Mouse (Mus musculus) hindbrain, embryonic 11.5 days (tissue): Measurements from ENCODE around the gene Slc46a2. TPM values are rescaled to one million over a fixed set of nuclear protein-coding genes. Genes with fewer than 3 reads are reported as not detected.

Source experiments
- ATAC-seq: fragments of 200-750 bp; cut with Nextera tagmentation; 2 replicates; pipeline ENCODE4 v1.8.0; 2017; ENCODE audit warnings: mild to moderate bottlenecking, moderate TSS enrichment, moderate library complexity; ENCODE audit not compliant: low FRiP score
- DNase-seq: peaks from one replicate; pipeline ENCODE4 v3.0.0-alpha.2; 2015; ENCODE audit warnings: low spot score
- H3K27ac ChIP-seq: fragments of 300-500 bp; sonication (generic); 2 replicates; pipeline ENCODE4 v1.5.1; 2014; ENCODE audit warnings: mild to moderate bottlenecking, low read depth, low read length
- H3K27me3 ChIP-seq: fragments of 300-500 bp; sonication (generic); 2 replicates; pipeline ENCODE4 v1.6.1; 2014; ENCODE audit warnings: mild to moderate bottlenecking, low read length, moderate library complexity, mixed read lengths; ENCODE audit not compliant: control insufficient read depth, insufficient read depth
- H3K36me3 ChIP-seq: fragments of 300-500 bp; sonication (generic); 2 replicates; pipeline ENCODE4 v1.6.1; 2014; ENCODE audit warnings: mild to moderate bottlenecking, low read length, moderate library complexity, mixed read lengths; ENCODE audit not compliant: control insufficient read depth, insufficient read depth
- H3K4me1 ChIP-seq: fragments of 300-500 bp; sonication (generic); replicated peaks from 2 replicates; pipeline ENCODE4 v1.6.1; 2014; ENCODE audit warnings: low read length, mixed read lengths; ENCODE audit not compliant: control insufficient read depth, insufficient read depth
- H3K4me2 ChIP-seq: fragments of 300-500 bp; sonication (generic); replicated peaks from 2 replicates; pipeline ENCODE4 v1.6.1; 2014; ENCODE audit warnings: mild to moderate bottlenecking, low read depth, low read length
- H3K4me3 ChIP-seq: fragments of 300-500 bp; sonication (generic); 2 replicates; pipeline ENCODE4 v1.5.1; 2014; ENCODE audit warnings: low read depth, low read length
- H3K9ac ChIP-seq: fragments of 300-500 bp; sonication (generic); 2 replicates; pipeline ENCODE4 v1.6.1; 2014; ENCODE audit warnings: low read depth, low read length
- H3K9me3 ChIP-seq: fragments of 300-500 bp; sonication (generic); 2 replicates; pipeline ENCODE4 v1.6.1; 2016; ENCODE audit warnings: low read length; ENCODE audit not compliant: control insufficient read depth
- WGBS: fragments of 180-500 bp; shearing (Covaris S2); extraction: QIAGEN DNeasy Blood & Tissue Kit; methylation state at CpG from one replicate; pipeline ENCODE4 v1.1.7; 2014; 5-methylcytosine and 5-hydroxymethylcytosine counted together
- polyA plus RNA-seq: library from polyadenylated mRNA; unstranded; fragments of >200 nt; fragmentation: Nextera tagmentation; extraction: Ambion mirVana; gene quantifications from 2 replicates; pipeline ENCODE4 v1.2.1, GENCODE M21; 2014

Gene Slc46a2
- polyA plus RNA-seq, 1 experiment from 2014 or later, result not detected

DNA sequence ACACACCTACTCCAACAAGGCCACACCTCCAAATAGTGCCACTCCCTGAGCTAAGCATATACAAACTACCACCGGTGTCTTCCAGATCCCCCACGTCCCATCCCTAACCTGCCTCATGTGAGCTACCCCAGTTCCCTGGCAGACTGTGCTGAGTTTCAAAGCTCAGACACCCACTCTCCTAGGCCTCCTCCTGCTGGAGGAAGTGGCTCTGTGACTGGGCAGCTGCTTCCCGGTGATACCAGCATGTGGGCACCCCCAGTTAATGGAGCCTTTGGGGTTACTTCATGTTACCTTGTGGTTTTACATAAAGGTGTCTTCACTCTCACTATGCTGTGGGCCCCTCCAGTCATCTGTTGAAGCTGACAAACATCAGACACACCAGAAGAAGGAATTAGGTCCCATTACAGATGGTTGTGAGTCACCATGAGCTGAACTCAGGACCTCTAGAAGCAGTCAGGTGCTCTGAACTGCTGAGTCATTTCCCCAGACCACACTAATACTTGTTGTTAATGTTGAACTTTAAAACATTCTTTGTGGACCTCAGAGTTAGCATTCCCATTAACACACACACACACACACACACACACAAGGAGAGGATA is 19.8 kb downstream of the Slc46a2 start:
- ATAC-seq (no peak), DNase-seq (no peak)
- no peak overlapping the region for H3K4me2 ChIP-seq
- no peak overlapping the region for H3K27ac ChIP-seq
- no peaks in the 10 kb centered on the region for H3K27me3 ChIP-seq
- no peaks in the 10 kb centered on the region for H3K36me3 ChIP-seq
- no peak overlapping the region for H3K4me3 ChIP-seq
- 93% methylated on average over 3 of the region's 3 CpGs for WGBS
- H3K4me1 ChIP-seq, result no peaks in the 10 kb centered on the region
- no peak overlapping the region for H3K9ac ChIP-seq
- H3K9me3 ChIP-seq, result no peaks in the 10 kb centered on the region

DNA sequence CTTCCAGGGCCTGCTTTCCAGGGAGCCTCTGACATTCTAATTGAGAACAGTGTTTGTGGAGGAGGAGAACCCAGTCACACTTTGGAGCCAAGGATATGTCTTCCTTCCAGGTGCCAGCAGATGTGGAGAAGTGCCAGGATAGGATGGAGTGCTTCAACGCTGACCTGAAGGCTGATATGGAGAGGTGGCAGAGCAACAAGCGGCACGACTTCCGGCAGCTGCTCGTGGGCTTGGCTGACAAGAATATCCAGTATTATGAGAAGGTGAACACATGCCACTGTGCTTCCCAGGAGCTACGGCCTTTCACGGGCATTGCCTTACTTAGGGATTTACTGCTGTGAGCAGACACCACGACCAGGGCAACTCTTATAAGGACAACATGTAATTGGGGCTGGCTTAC is 20.4 kb downstream of the Slc46a2 start:
- Histone ChIP-seq H3K9ac (no peak overlapping the region), H3K4me3 (no peak overlapping the region), H3K9me3 (no peaks in the 10 kb centered on the region), H3K4me2 (no peak overlapping the region), H3K4me1 (no peaks in the 10 kb centered on the region), H3K27me3 (no peaks in the 10 kb centered on the region), H3K36me3 (no peaks in the 10 kb centered on the region), H3K27ac (no peak overlapping the region)
- ATAC-seq, result no peak
- no peak for DNase-seq
- WGBS, result 91% methylated on average over 8 of the region's 8 CpGs

DNA sequence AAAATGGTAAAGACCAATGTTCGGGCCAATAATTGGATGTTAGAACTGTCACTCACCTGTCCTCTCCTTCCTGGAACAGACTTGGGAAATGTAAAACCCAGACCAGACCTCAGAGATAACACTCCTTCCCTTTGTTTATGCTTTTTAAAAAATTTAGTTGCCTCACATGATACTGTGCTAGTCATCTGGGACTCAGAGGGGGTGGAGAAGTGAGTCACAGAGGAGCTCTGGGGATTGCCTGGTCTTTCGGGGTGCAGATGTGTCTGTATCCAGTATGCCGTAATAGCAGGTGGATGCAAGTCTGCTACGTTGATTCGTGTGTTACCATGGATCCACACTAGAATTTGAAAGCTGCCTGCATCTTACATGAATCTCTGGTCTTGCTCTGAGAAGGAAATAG is 22.1 kb downstream of the Slc46a2 start:
- DNase-seq (no peak), ATAC-seq (no peak)
- Histone ChIP-seq H3K4me2 (no peak overlapping the region), H3K4me3 (no peak overlapping the region), H3K9me3 (no peaks in the 10 kb centered on the region), H3K36me3 (no peaks in the 10 kb centered on the region), H3K9ac (no peak overlapping the region), H3K27ac (no peak overlapping the region), H3K4me1 (no peaks in the 10 kb centered on the region), H3K27me3 (no peaks in the 10 kb centered on the region)
- 90% methylated on average over 5 of the region's 5 CpGs for WGBS

DNA sequence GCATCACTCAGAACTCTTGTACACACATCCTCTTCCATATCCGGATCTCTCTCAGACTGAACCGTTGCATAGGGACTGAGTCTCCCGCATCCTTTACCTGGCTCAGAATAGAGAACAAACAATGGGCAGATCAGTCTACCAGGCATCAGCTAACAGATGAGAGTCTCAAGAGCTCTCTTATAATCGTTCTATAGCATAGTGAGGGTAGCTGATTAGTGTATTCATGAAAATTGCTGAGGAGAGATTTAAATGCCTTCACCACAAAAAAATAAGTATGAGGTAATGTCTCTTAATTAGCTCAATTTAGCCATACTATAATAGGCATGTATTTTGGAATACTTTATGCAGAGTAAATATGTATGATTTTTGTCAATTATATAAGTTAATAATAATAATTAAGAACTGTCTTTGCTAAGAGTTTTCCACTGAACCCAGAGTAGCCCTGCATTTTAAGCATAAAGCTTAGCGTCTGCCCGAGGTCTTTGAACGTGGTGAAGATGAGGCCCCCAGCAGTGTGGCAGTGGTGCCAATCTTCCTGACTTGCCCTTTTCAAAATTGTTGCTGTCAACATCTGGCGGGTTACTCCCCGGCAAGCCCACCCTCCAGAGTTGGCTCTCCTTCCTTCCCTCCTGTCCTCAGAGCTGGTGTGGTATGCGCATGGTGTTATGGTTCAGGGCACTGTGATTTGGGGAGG is 23.0 kb downstream of the Slc46a2 start:
- Histone ChIP-seq H3K9ac (no peak overlapping the region), H3K9me3 (no peaks in the 10 kb centered on the region), H3K4me1 (no peaks in the 10 kb centered on the region), H3K4me3 (no peak overlapping the region), H3K36me3 (no peaks in the 10 kb centered on the region), H3K27me3 (no peaks in the 10 kb centered on the region), H3K4me2 (no peak overlapping the region), H3K27ac (no peak overlapping the region)
- DNase-seq, result no peak
- 88% methylated on average over 10 of the region's 10 CpGs for WGBS
- no peak for ATAC-seq

DNA sequence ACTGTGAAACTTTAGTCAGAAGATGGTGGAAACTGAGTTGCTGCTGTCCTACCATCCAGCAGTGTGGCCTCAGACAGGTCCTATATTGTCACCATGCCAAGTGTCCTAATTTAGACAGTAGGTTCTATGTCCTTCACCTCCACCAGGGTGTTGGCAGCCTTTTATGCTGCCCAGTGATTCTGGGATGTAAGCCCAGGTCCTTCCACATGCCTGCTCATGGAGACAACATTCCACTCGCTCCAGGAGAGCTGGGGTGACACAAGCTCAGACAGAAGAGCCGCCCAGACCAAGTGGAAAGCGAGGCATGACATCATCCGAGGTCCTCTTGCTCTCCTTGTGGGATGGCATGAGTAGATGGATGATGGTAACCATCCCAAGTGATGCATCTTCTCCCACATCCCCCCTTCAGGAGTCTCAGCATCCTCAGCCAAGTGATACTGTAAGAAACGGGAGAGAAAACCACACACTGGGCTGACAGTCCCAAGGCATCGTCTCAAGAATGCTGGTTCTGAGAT is 24.7 kb downstream of the Slc46a2 start:
- ATAC-seq (no peak), DNase-seq (no peak)
- no peaks in the 10 kb centered on the region for H3K27me3 ChIP-seq
- H3K4me3 ChIP-seq, result no peak overlapping the region
- no peak overlapping the region for H3K9ac ChIP-seq
- no peaks in the 10 kb centered on the region for H3K4me1 ChIP-seq
- no peak overlapping the region for H3K27ac ChIP-seq
- H3K36me3 ChIP-seq, result no peaks in the 10 kb centered on the region
- 88% methylated on average over 6 of the region's 6 CpGs for WGBS
- H3K4me2 ChIP-seq, result no peak overlapping the region
- H3K9me3 ChIP-seq, result no peaks in the 10 kb centered on the region

DNA sequence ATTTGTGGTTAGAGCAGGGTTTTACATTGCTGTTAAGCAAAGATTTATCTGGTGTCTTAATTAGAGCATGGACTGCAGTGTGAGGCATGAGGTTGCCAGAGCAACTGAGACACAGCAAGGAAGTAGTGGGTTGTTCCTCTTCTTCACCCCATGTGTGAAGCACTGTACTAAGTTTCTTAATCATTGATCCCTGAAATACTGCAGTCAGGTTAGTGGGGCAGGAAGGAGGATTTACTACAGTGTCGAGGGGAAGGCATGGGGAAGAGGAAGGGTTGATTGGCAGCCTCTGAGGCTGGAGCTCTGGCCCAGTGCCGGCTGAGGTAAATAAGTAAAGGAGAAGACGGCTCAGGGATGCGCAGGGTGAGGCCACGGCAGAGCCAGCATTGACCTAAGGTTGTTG is 26.8 kb downstream of the Slc46a2 start:
- Histone ChIP-seq H3K4me3 (no peak overlapping the region), H3K27me3 (no peaks in the 10 kb centered on the region), H3K4me2 (no peak overlapping the region), H3K9me3 (no peaks in the 10 kb centered on the region), H3K27ac (no peak overlapping the region), H3K36me3 (no peaks in the 10 kb centered on the region), H3K4me1 (no peaks in the 10 kb centered on the region), H3K9ac (no peak overlapping the region)
- 82% methylated on average over 5 of the region's 5 CpGs for WGBS
- no peak for ATAC-seq
- no peak for DNase-seq

DNA sequence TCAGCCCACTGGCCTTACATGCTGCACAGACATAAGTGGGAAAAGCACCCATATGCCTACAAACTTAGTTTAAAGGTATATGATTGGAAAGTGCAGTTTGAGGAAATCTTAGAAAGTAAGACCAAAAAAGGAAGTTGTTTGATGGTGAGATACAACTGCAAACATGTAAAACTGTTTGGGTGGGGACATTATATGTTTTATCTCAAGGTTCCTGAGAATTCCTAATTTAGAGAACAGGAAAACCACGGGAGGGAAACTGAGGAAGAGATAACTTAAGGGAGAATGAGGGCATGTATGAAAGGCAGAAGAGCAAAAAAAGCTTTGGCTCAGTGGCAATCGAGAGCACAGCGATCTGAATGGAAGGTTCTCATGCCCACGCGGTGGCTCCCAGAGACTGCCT is 27.8 kb downstream of the Slc46a2 start:
- ATAC-seq, result no peak
- Histone ChIP-seq H3K9ac (no peak overlapping the region), H3K4me1 (no peaks in the 10 kb centered on the region), H3K9me3 (no peaks in the 10 kb centered on the region), H3K4me2 (no peak overlapping the region), H3K36me3 (no peaks in the 10 kb centered on the region), H3K4me3 (no peak overlapping the region), H3K27ac (no peak overlapping the region), H3K27me3 (no peaks in the 10 kb centered on the region)
- 88% methylated on average over 5 of the region's 5 CpGs for WGBS
- no peak for DNase-seq

DNA sequence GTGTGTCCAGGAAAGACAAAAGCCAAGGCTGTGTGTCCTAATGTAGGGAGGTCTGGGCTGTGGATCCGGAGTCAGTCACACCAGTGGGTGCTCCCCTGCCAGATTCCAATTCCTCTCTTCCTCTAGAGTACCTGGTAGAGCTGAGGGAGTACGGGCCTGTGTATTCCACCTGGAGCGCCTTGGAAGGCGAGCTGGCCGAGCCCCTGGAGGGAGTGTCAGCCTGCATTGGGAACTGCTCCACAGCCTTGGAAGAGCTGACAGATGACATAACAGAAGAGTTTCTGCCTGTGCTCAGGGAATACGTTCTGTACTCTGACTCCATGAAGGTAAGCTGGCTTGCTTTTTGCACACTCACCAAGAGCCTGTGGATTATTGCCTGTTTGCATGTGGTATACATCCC is 28.6 kb downstream of the Slc46a2 start:
- no peak overlapping the region for H3K27ac ChIP-seq
- no peaks in the 10 kb centered on the region for H3K27me3 ChIP-seq
- no peaks in the 10 kb centered on the region for H3K4me1 ChIP-seq
- WGBS, result 92% methylated on average over 6 of the region's 6 CpGs
- DNase-seq, result no peak
- no peak overlapping the region for H3K9ac ChIP-seq
- H3K36me3 ChIP-seq, result no peaks in the 10 kb centered on the region
- no peak overlapping the region for H3K4me2 ChIP-seq
- H3K9me3 ChIP-seq, result no peaks in the 10 kb centered on the region
- H3K4me3 ChIP-seq, result no peak overlapping the region
- no peak for ATAC-seq

DNA sequence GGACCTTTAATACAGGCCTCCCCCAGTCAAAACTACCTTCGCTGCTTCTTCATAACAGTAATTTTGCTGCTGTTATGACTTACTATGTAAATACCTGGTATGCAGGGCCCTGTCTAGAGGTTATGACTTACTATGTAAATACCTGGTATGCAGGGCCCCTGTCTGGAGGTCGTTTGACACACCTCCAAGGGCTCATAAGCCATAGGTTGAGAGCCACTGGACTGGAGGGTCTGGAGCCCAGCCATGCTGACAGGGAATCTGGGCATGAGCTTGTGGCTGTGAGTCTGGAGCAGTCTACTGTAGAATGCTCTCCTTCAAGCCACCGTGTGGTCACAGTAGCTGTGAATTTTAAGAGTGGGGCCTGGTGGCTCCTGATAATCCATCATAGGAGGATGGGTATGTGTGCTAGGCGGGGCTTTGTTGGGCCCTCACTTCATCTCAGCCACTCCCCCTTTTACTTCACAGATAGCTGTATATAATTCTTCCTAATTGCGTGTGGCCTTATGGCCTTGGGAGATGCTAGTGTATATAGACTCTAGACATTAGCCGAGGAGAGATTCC is 30.6 kb downstream of the Slc46a2 start:
- no peaks in the 10 kb centered on the region for H3K4me1 ChIP-seq
- no peaks in the 10 kb centered on the region for H3K36me3 ChIP-seq
- DNase-seq (no peak), ATAC-seq (no peak)
- no peak overlapping the region for H3K4me3 ChIP-seq
- no peaks in the 10 kb centered on the region for H3K9me3 ChIP-seq
- no peak overlapping the region for H3K27ac ChIP-seq
- H3K27me3 ChIP-seq, result no peaks in the 10 kb centered on the region
- 88% methylated on average over 6 of the region's 6 CpGs for WGBS
- H3K9ac ChIP-seq, result no peak overlapping the region
- no peak overlapping the region for H3K4me2 ChIP-seq
